Mouse (Mus musculus) neural tube, embryonic 12.5 days (tissue): ENCODE data around the gene Ctnnb1. TPM values are rescaled to one million over a fixed set of nuclear protein-coding genes. Genes with fewer than 3 reads are reported as not detected.
"Not testable (repeated sequence)": the region's sequence is repeated elsewhere in the genome, so short reads cannot be mapped to it uniquely, and the experiment has no call there.

Experiments
- ATAC-seq: fragments of 200-750 bp; cut with Nextera tagmentation; 2 replicates; pipeline ENCODE4 v1.8.0; 2017; ENCODE audit warnings: low read depth, mild to moderate bottlenecking, moderate TSS enrichment, moderate library complexity; ENCODE audit not compliant: low FRiP score
- H3K27ac ChIP-seq: fragments of 300-500 bp; sonication (generic); 2 replicates; pipeline ENCODE4 v1.5.1; 2016
- H3K27me3 ChIP-seq: fragments of 300-500 bp; sonication (generic); replicated peaks from 2 replicates; pipeline ENCODE4 v1.6.1; 2016; ENCODE audit warnings: mild to moderate bottlenecking
- H3K36me3 ChIP-seq: fragments of 300-500 bp; sonication (generic); 2 replicates; pipeline ENCODE4 v1.6.1; 2016; ENCODE audit warnings: mild to moderate bottlenecking
- H3K4me1 ChIP-seq: fragments of 300-500 bp; sonication (generic); 2 replicates; pipeline ENCODE4 v1.6.1; 2016
- H3K4me2 ChIP-seq: fragments of 300-500 bp; sonication (generic); replicated peaks from 2 replicates; pipeline ENCODE4 v1.6.1; 2016; ENCODE audit warnings: mild to moderate bottlenecking
- H3K4me3 ChIP-seq: fragments of 300-500 bp; sonication (generic); 2 replicates; pipeline ENCODE4 v1.5.1; 2016
- H3K9ac ChIP-seq: fragments of 300-500 bp; sonication (generic); 2 replicates; pipeline ENCODE4 v1.6.1; 2016; ENCODE audit warnings: mild to moderate bottlenecking
- H3K9me3 ChIP-seq: fragments of 300-500 bp; sonication (generic); 2 replicates; pipeline ENCODE4 v1.6.1; 2016; ENCODE audit warnings: mild to moderate bottlenecking
- WGBS: fragments of 180-500 bp; shearing (Covaris S2); methylation state at CpG from one replicate; pipeline ENCODE4 v1.1.7; 2016; 5-methylcytosine and 5-hydroxymethylcytosine counted together
- polyA plus RNA-seq: library from polyadenylated mRNA; unstranded; fragments of >200 nt; fragmentation: Nextera tagmentation; extraction: Ambion mirVana; gene quantifications from 2 replicates; pipeline ENCODE4 v1.2.1, GENCODE M21; 2016

Ctnnb1 gene
- polyA plus RNA-seq, 1 experiment from 2014 or later = 619 TPM

DNA sequence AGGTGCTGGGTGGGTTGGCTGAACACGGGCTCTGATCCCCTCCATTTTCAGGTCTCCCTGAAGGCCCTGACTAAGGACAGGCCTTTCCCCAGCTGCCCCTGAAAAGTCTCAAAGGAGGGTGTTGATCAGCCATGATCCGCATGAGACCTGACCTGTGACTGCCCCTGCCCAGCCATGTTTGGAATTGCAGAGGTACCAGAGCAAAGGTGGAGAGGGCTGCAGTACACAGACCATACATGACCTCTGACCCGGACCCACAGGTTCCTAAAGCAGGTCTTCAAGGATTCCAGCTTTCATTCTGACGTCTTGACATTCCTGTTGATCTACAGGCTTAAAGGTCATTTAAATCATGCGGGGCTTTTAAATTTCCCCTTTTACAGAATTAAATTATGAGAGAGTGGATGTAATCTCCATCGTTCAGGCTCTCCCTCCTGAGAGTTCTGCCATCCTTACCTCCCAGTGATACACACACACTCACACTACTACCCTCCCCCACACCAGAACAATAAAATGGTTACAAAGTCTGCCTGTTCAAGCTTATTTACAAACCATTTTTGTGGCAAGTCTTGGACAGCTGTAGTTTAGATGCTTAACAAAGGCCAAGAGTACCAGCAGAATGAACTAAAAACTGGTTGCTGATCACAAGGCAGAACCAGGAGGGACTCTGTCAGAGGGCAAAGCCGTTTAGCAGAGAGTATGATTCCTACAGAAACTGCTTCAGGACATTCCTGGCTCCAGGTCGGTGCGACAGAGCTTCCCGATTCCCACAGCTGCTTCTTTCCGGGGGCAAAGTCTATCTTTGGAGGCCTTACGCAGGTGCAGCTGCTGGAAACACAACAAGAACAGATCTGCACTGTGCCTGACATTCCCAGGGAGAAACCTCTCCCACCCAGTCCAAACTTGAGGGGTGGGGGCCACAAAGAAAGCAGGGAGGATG lies 28.4 kb upstream of the Ctnnb1 start:
- no peaks in the 10 kb centered on the region for H3K4me1 ChIP-seq
- 69% methylated on average over 12 of the region's 12 CpGs for WGBS
- ATAC-seq = no peak
- H3K27ac ChIP-seq = no peak overlapping the region
- H3K9me3 ChIP-seq = 0 out of 2 replicates have a peak, but pooled peaks cover 3% of the 10 kb centered on the region
- no peaks in the 10 kb centered on the region for H3K27me3 ChIP-seq
- H3K4me3 ChIP-seq = no peak overlapping the region
- H3K9ac ChIP-seq = no peak overlapping the region
- no peaks in the 10 kb centered on the region for H3K36me3 ChIP-seq
- no peak overlapping the region for H3K4me2 ChIP-seq

- Histone ChIP-seq H3K27ac (no peak overlapping the region), H3K27me3 (no peaks in the 10 kb centered on the region), H3K36me3 (no peaks in the 10 kb centered on the region), H3K9ac (no peak overlapping the region), H3K4me3 (no peak overlapping the region), H3K4me1 (no peaks in the 10 kb centered on the region), H3K9me3 (0 out of 2 replicates have a peak, but pooled peaks cover 3% of the 10 kb centered on the region), H3K4me2 (no peak overlapping the region)
- WGBS = 88% methylated on average over 8 of the region's 8 CpGs
- ATAC-seq = no peak
These were observed 26.5 kb upstream of the Ctnnb1 start for GRCm38 (mm10) chr9:120902562-120902961.

DNA sequence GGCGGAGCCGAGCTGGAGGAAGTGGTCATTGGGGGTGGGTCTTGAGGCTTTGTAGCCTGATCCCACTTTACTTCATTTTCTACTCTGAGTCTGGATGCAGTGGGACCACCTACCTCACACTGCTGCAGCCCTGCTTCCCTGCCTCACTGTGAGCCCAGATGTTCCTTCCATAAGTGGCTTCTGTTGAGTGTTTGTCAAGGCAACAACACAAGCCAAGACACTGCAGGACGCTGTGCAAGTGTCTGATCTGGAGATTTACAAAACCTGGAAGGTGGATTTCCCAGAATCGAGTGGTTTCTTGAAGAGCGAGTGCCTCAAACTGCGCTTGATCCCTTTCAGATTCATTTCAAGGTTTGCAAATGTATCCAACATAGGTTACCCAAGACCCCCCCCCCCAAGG lies 20.6 kb upstream of the Ctnnb1 start:
- Histone ChIP-seq H3K4me2 (no peak overlapping the region), H3K4me1 (no peaks in the 10 kb centered on the region), H3K9me3 (0 out of 2 replicates have a peak, but pooled peaks cover 3% of the 10 kb centered on the region), H3K4me3 (no peak overlapping the region), H3K36me3 (no peaks in the 10 kb centered on the region), H3K27ac (no peak overlapping the region), H3K9ac (no peak overlapping the region), H3K27me3 (no peaks in the 10 kb centered on the region)
- 86% methylated on average over 6 of the region's 6 CpGs for WGBS
- no peak for ATAC-seq

DNA sequence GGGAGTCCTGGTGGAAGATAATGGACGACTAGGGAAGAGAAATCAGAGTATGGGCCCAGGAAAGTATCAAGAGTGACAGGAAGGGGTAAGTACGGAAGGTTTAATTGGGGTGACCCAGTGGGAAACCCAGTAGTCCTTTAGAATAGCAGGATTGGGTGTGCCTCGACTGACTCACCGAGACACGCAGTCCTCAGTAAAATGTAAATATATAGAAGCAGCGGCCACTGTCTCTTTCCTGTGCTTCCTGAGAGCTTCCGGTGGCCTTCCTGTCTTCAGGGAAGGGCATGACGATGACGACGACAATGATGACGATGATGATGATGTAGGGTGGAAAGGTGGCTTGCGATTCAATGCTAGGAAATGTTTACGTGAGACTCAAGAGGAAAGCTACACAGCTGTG lies 15.9 kb upstream of the Ctnnb1 start:
- Histone ChIP-seq H3K4me3 (no peak overlapping the region), H3K4me1 (no peaks in the 10 kb centered on the region), H3K4me2 (no peak overlapping the region), H3K27me3 (no peaks in the 10 kb centered on the region), H3K9me3 (peaks cover 3% of the 10 kb centered on the region; the same call in 1 of the 2 replicates), H3K27ac (no peak overlapping the region), H3K36me3 (no peaks in the 10 kb centered on the region), H3K9ac (no peak overlapping the region)
- no peak for ATAC-seq
- 76% methylated on average over 13 of the region's 13 CpGs for WGBS

GRCm38 (mm10) chr9:120914429-120914828 lies 14.6 kb upstream of the Ctnnb1 start:
- ATAC-seq = no peak
- WGBS = 92% methylated on average over 4 of the region's 4 CpGs
- H3K27me3 ChIP-seq = no peaks in the 10 kb centered on the region

DNA sequence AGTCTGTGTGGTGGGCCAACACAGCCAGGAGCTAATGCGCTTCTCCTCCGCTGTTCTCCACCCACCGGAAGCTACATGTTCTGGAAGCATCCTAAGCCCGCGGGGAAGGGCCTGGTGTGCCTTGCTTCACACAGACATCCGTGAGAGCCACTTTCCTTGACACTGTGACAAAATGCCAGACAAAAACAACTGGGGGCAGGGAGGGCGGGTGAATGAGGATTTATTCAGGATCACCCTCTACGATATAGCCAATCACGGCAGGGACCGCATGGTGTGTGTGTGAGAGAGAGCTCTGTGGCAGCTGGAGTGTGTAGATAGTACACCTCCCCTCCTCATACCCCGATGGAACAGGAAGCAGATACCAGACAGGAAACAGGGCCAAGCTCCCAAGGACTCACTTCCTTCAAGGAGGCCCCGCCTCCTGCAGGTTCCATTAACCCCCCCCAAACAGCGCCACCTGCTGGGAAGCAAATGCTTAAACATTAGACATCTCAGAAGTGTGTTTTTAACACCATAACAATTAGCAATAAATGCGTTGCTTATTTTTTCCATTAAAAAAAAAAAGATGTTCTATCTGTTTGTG lies 14.0 kb upstream of the Ctnnb1 start:
- no peak overlapping the region for H3K27ac ChIP-seq
- H3K4me3 ChIP-seq = no peak overlapping the region
- no peak for ATAC-seq
- H3K4me2 ChIP-seq = no peak overlapping the region
- H3K9ac ChIP-seq = no peak overlapping the region
- no peaks in the 10 kb centered on the region for H3K36me3 ChIP-seq
- no peaks in the 10 kb centered on the region for H3K4me1 ChIP-seq
- H3K9me3 ChIP-seq = peaks cover 3% of the 10 kb centered on the region; the same call in 1 of the 2 replicates
- H3K27me3 ChIP-seq = no peaks in the 10 kb centered on the region
- WGBS = 89% methylated on average over 14 of the region's 14 CpGs

More at GRCm38 (mm10) chr9:120914429-120914828, 14.6 kb upstream of the Ctnnb1 start:
- Histone ChIP-seq H3K36me3 (no peaks in the 10 kb centered on the region), H3K4me1 (no peaks in the 10 kb centered on the region), H3K4me3 (no peak overlapping the region), H3K9ac (no peak overlapping the region), H3K27ac (no peak overlapping the region), H3K9me3 (peaks cover 3% of the 10 kb centered on the region; the same call in 1 of the 2 replicates), H3K4me2 (no peak overlapping the region)

DNA sequence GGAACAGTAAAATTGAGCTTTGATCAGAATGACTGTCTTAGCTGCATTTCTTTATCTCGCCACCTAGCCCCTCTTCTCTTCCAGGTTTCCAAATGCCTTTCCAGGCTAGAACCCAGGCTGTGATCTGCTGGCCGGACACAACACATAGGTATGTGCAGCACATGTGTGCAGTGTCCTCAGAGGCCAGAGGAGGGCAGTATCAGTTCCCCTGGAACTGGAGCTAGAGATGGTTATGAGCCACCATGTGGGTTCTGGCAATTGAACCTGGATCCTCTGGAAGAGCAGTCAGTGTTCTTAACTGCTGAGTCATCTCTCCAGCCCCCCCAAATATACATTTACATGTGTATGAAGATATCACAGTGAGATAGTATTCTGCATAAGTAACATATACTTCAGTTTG lies 11.4 kb upstream of the Ctnnb1 start:
- H3K27me3 ChIP-seq, H3K4me2 ChIP-seq, H3K27ac ChIP-seq, H3K4me1 ChIP-seq, ATAC-seq, H3K4me3 ChIP-seq, H3K36me3 ChIP-seq, H3K9me3 ChIP-seq, H3K9ac ChIP-seq: not testable (repeated sequence)
- WGBS = 97% methylated on average over 2 of the region's 2 CpGs

GRCm38 (mm10) chr9:120918211-120918610 lies 10.8 kb upstream of the Ctnnb1 start:
- no peak for ATAC-seq
- 84% methylated on average over 5 of the region's 5 CpGs for whole genome bisulfite sequencing

DNA sequence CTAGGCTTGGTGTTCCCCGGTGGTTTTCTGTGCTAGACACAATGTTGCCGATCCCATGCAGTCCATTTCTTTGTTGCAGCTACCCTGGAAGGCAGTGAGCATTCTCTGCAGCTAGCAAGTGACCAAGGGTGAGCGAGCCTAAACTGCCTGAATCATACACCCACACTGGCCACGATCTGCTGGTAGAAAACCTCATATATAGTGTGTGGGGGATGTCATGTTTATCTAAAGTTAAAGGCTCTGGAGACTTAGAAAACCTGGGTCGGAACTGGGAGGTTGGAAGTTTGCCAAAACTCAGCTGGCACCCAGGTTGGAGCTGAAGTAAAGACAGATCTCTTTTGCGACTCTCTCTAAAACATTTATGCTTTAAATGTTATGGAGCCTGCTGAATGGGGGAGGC lies 10.4 kb upstream of the Ctnnb1 start:
- Histone ChIP-seq H3K4me1 (0 out of 2 replicates have a peak, but pooled peaks cover 3% of the 10 kb centered on the region), H3K27me3 (no peaks in the 10 kb centered on the region), H3K4me3 (no peak overlapping the region), H3K9ac (no peak overlapping the region), H3K4me2 (no peak overlapping the region), H3K9me3 (peaks cover 3% of the 10 kb centered on the region; the same call in 1 of the 2 replicates), H3K27ac (no peak overlapping the region), H3K36me3 (no peaks in the 10 kb centered on the region)
- 54% methylated on average over 6 of the region's 6 CpGs for WGBS
- no peak for ATAC-seq

More at GRCm38 (mm10) chr9:120918211-120918610, 10.8 kb upstream of the Ctnnb1 start:
- Histone ChIP-seq H3K9ac (no peak overlapping the region), H3K27me3 (no peaks in the 10 kb centered on the region), H3K36me3 (no peaks in the 10 kb centered on the region), H3K27ac (no peak overlapping the region), H3K4me3 (no peak overlapping the region), H3K9me3 (peaks cover 3% of the 10 kb centered on the region; the same call in 1 of the 2 replicates), H3K4me2 (no peak overlapping the region), H3K4me1 (0 out of 2 replicates have a peak, but pooled peaks cover 3% of the 10 kb centered on the region)

- Histone ChIP-seq H3K9ac (no peak overlapping the region), H3K4me2 (no peak overlapping the region), H3K4me3 (no peak overlapping the region), H3K36me3 (no peaks in the 10 kb centered on the region), H3K27ac (no peak overlapping the region), H3K4me1 (0 out of 2 replicates have a peak, but pooled peaks cover 3% of the 10 kb centered on the region), H3K27me3 (no peaks in the 10 kb centered on the region), H3K9me3 (peaks cover 3% of the 10 kb centered on the region; the same call in 1 of the 2 replicates)
- WGBS = 71% methylated on average over 5 of the region's 5 CpGs
- ATAC-seq = no peak
These were observed 9.9 kb upstream of the Ctnnb1 start for GRCm38 (mm10) chr9:120919130-120919529.

- Histone ChIP-seq H3K4me2 (no peak overlapping the region), H3K4me3 (no peak overlapping the region), H3K27me3 (no peaks in the 10 kb centered on the region), H3K4me1 (0 out of 2 replicates have a peak, but pooled peaks cover 3% of the 10 kb centered on the region), H3K36me3 (no peaks in the 10 kb centered on the region), H3K27ac (no peak overlapping the region), H3K9me3 (no peaks in the 10 kb centered on the region), H3K9ac (no peak overlapping the region)
- ATAC-seq = no peak
- WGBS = 82% methylated on average over 1 of the region's 1 CpGs
These were observed 2.9 kb upstream of the Ctnnb1 start for GRCm38 (mm10) chr9:120926126-120926525.

DNA sequence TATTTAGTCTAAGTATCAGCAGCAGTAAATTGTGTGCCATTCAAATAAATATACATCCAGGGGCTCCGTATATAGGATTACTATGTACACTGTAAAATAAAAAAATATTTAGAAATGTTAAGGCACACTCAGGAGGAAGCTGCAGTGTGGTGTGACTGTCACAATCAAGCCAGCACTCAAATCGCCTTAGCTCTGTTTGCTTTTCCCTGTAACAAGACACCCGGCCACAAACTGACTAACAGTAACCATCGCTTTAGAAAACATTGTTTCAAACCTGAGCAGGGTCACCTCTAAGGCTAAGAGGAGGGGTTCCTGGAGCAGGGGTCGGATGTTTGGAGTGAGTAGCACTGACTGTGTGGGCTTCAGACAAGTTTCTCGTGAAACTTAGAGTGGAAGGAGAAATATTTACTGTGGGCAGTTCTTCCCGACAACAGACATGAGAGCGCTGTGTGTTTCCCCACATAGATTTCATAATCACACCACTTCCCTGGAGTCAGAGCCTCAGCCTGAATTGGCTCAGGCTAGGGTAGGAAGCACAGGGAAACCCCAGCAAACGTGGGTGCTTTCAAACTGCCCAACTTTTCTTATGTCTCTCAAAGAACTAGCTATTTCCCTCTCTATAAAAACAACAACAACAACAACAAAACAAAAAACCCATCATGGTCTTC lies 1.9 kb upstream of the Ctnnb1 start:
- ATAC-seq = no peak
- Histone ChIP-seq H3K27ac (no peak overlapping the region), H3K4me3 (no peak overlapping the region), H3K36me3 (no peaks in the 10 kb centered on the region), H3K9ac (no peak overlapping the region), H3K9me3 (no peaks in the 10 kb centered on the region), H3K4me1 (0 out of 2 replicates have a peak, but pooled peaks cover 3% of the 10 kb centered on the region), H3K27me3 (no peaks in the 10 kb centered on the region), H3K4me2 (no peak overlapping the region)
- WGBS = 33% methylated on average over 9 of the region's 9 CpGs
